Mouse (Mus musculus) heart, embryonic 16.5 days (tissue): Measurements from ENCODE around the gene Ptp4a2. TPM values are rescaled to one million over a fixed set of nuclear protein-coding genes. Genes with fewer than 3 reads are reported as not detected.

ENCODE experiments used
- ATAC-seq: fragments of 200-750 bp; cut with Nextera tagmentation; replicated peaks from 2 replicates; pipeline ENCODE4 v1.8.0; 2017; ENCODE audit warnings: moderate number of reproducible peaks; ENCODE audit not compliant: insufficient read depth, low FRiP score; ENCODE audit errors: extremely low read depth
- H3K27ac ChIP-seq: fragments of 300-500 bp; sonication (generic); 2 replicates; pipeline ENCODE4 v1.5.1; 2014; ENCODE audit warnings: mild to moderate bottlenecking, low read length, control low read depth, moderate library complexity
- H3K27me3 ChIP-seq: fragments of 300-500 bp; sonication (generic); 2 replicates; pipeline ENCODE4 v1.6.1; 2014; ENCODE audit warnings: low read length, mixed read lengths; ENCODE audit not compliant: control insufficient read depth, insufficient read depth
- H3K36me3 ChIP-seq: fragments of 300-500 bp; sonication (generic); 2 replicates; pipeline ENCODE4 v1.6.1; 2014; ENCODE audit not compliant: control insufficient read depth, insufficient read depth
- H3K4me1 ChIP-seq: fragments of 300-500 bp; sonication (generic); 2 replicates; pipeline ENCODE4 v1.6.1; 2014; ENCODE audit warnings: low read length, mixed read lengths; ENCODE audit not compliant: control insufficient read depth, insufficient read depth
- H3K4me2 ChIP-seq: fragments of 300-500 bp; sonication (generic); 2 replicates; pipeline ENCODE4 v1.6.1; 2014; ENCODE audit warnings: low read depth, mild to moderate bottlenecking, control low read depth, low read length
- H3K4me3 ChIP-seq: fragments of 300-500 bp; sonication (generic); 2 replicates; pipeline ENCODE4 v1.5.1; 2014; ENCODE audit warnings: mild to moderate bottlenecking, control low read depth, low read length
- H3K9ac ChIP-seq: fragments of 300-500 bp; sonication (generic); 2 replicates; pipeline ENCODE4 v1.6.1; 2014; ENCODE audit warnings: low read length, control low read depth
- H3K9me3 ChIP-seq: fragments of 300-500 bp; sonication (generic); replicated peaks from 2 replicates; pipeline ENCODE4 v1.6.1; 2016; ENCODE audit warnings: low read length; ENCODE audit not compliant: control insufficient read depth
- WGBS: fragments of 180-500 bp; shearing (Covaris S2); extraction: QIAGEN DNeasy Blood & Tissue Kit; methylation state at CpG from one replicate; pipeline ENCODE4 v1.1.7; 2014; 5-methylcytosine and 5-hydroxymethylcytosine counted together
- polyA plus RNA-seq: library from polyadenylated mRNA; unstranded; fragments of >200 nt; fragmentation: Nextera tagmentation; extraction: Ambion mirVana; gene quantifications from 2 replicates; pipeline ENCODE4 v1.2.1, GENCODE M21; 2015

Ptp4a2 gene
- polyA plus RNA-seq, 1 experiment from 2014 or later, result 352 TPM

- WGBS, result 8% methylated on average over 21 of the region's 21 CpGs
- H3K4me2 ChIP-seq, result peak overlapping the region; percentile 50
- peak overlapping the region; percentile 35 for H3K9ac ChIP-seq
- peaks cover 13% of the 10 kb centered on the region for H3K4me1 ChIP-seq
- H3K27me3 ChIP-seq, result no peaks in the 10 kb centered on the region
- ATAC-seq, result peak; percentile 73
- peak overlapping the region; percentile 18 for H3K4me3 ChIP-seq
- H3K9me3 ChIP-seq, result no peaks in the 10 kb centered on the region
- peak overlapping the region; percentile 52 for H3K27ac ChIP-seq
- H3K36me3 ChIP-seq, result no peaks in the 10 kb centered on the region
Observed at GRCm38 (mm10) chr4:129771672-129772521, 39.1 kb upstream of the Ptp4a2 start.

GRCm38 (mm10) chr4:129781881-129782675 is 28.9 kb upstream of the Ptp4a2 start:
- H3K4me3 ChIP-seq, result no peak overlapping the region
- peaks cover 15% of the 10 kb centered on the region for H3K4me1 ChIP-seq
- peak; percentile 72 for ATAC-seq
- H3K27ac ChIP-seq, result peak overlapping the region; percentile 70
- no peak overlapping the region for H3K9ac ChIP-seq
- no peaks in the 10 kb centered on the region for H3K27me3 ChIP-seq
- H3K9me3 ChIP-seq, result no peaks in the 10 kb centered on the region
- no peaks in the 10 kb centered on the region for H3K36me3 ChIP-seq
- 20% methylated on average over 4 of the region's 4 CpGs for WGBS
- H3K4me2 ChIP-seq, result no peak overlapping the region

GRCm38 (mm10) chr4:129782857-129783331 is 28.1 kb upstream of the Ptp4a2 start:
- Histone ChIP-seq H3K36me3 (no peaks in the 10 kb centered on the region), H3K4me1 (peaks cover 15% of the 10 kb centered on the region), H3K4me3 (no peak overlapping the region), H3K9ac (no peak overlapping the region), H3K27ac (peak overlapping the region; percentile 70; the same call in 1 of the 2 replicates), H3K4me2 (no peak overlapping the region), H3K27me3 (no peaks in the 10 kb centered on the region), H3K9me3 (no peaks in the 10 kb centered on the region)
- WGBS, result 42% methylated on average over 3 of the region's 3 CpGs
- peak; percentile 33; the same call in 1 of the 2 replicates for ATAC-seq

- Histone ChIP-seq H3K4me1 (peaks cover 15% of the 10 kb centered on the region), H3K9ac (no peak overlapping the region), H3K4me2 (no peak overlapping the region), H3K4me3 (no peak overlapping the region), H3K27me3 (no peaks in the 10 kb centered on the region), H3K9me3 (no peaks in the 10 kb centered on the region), H3K36me3 (no peaks in the 10 kb centered on the region), H3K27ac (no peak overlapping the region)
- ATAC-seq, result no peak
- 83% methylated on average over 5 of the region's 5 CpGs for WGBS
Observed at GRCm38 (mm10) chr4:129783506-129783905, 27.5 kb upstream of the Ptp4a2 start.

GRCm38 (mm10) chr4:129785178-129785577 is 25.8 kb upstream of the Ptp4a2 start:
- Histone ChIP-seq H3K4me3 (no peak overlapping the region), H3K36me3 (no peaks in the 10 kb centered on the region), H3K9me3 (no peaks in the 10 kb centered on the region), H3K27ac (no peak overlapping the region), H3K9ac (no peak overlapping the region), H3K27me3 (no peaks in the 10 kb centered on the region), H3K4me2 (no peak overlapping the region), H3K4me1 (peaks cover 15% of the 10 kb centered on the region)
- WGBS, result 1% methylated on average over 4 of the region's 4 CpGs
- ATAC-seq, result no peak

GRCm38 (mm10) chr4:129788693-129789092 is 22.3 kb upstream of the Ptp4a2 start:
- whole genome bisulfite sequencing, result 69% methylated on average over 8 of the region's 8 CpGs
- no peak overlapping the region for H3K4me3 ChIP-seq
- H3K4me2 ChIP-seq, result no peak overlapping the region
- no peak overlapping the region for H3K9ac ChIP-seq
- no peaks in the 10 kb centered on the region for H3K36me3 ChIP-seq
- H3K27me3 ChIP-seq, result no peaks in the 10 kb centered on the region
- H3K4me1 ChIP-seq, result 0 out of 2 replicates have a peak, but pooled peaks cover 3% of the 10 kb centered on the region
- ATAC-seq, result no peak
- H3K9me3 ChIP-seq, result no peaks in the 10 kb centered on the region
- no peak overlapping the region for H3K27ac ChIP-seq

GRCm38 (mm10) chr4:129789635-129790034 is 21.4 kb upstream of the Ptp4a2 start:
- no peak for ATAC-seq
- Histone ChIP-seq H3K36me3 (no peaks in the 10 kb centered on the region), H3K27me3 (no peaks in the 10 kb centered on the region), H3K4me3 (no peak overlapping the region), H3K9ac (no peak overlapping the region), H3K4me1 (peaks cover 5% of the 10 kb centered on the region), H3K9me3 (no peaks in the 10 kb centered on the region), H3K4me2 (no peak overlapping the region), H3K27ac (no peak overlapping the region)
- 88% methylated on average over 2 of the region's 2 CpGs for WGBS

- H3K27me3 ChIP-seq, result no peaks in the 10 kb centered on the region
- H3K4me3 ChIP-seq, result no peak overlapping the region
- no peak overlapping the region for H3K9ac ChIP-seq
- no peak overlapping the region for H3K27ac ChIP-seq
- no peak overlapping the region for H3K4me2 ChIP-seq
- no peaks in the 10 kb centered on the region for H3K9me3 ChIP-seq
- H3K4me1 ChIP-seq, result peaks cover 14% of the 10 kb centered on the region
- 76% methylated on average over 3 of the region's 3 CpGs for WGBS
- no peak for ATAC-seq
- no peaks in the 10 kb centered on the region for H3K36me3 ChIP-seq
Observed at GRCm38 (mm10) chr4:129790475-129790874, 20.5 kb upstream of the Ptp4a2 start.

- Histone ChIP-seq H3K27me3 (no peaks in the 10 kb centered on the region), H3K27ac (no peak overlapping the region), H3K4me1 (peaks cover 19% of the 10 kb centered on the region), H3K36me3 (no peaks in the 10 kb centered on the region), H3K9me3 (no peaks in the 10 kb centered on the region), H3K9ac (no peak overlapping the region), H3K4me3 (no peak overlapping the region), H3K4me2 (no peak overlapping the region)
- 40% methylated on average over 1 of the region's 1 CpGs for WGBS
- no peak for ATAC-seq
Observed at GRCm38 (mm10) chr4:129791399-129791798, 19.6 kb upstream of the Ptp4a2 start.
